Mouse (Mus musculus): ENCODE data around the gene Sema4d. TPM values are rescaled to one million over a fixed set of nuclear protein-coding genes. Genes with fewer than 3 reads are reported as not detected.

The Sema4d gene
- polyA plus RNA-seq, 1 experiment: 24.6 TPM

- TF ChIP-seq CTCF (IDR thresholded peaks at IDR 0.05; ENCODE audit: low read depth, low read length) (no peak), EP300 (IDR thresholded peaks at IDR 0.05; ENCODE audit: insufficient read depth, low read depth, low read length) (no peak), POLR2A (IDR thresholded peaks at IDR 0.05; ENCODE audit: insufficient read depth, low read length) (no peak)
- Histone ChIP-seq H3K27ac (ENCODE audit: insufficient read depth, low read length) (no peak overlapping the region), H3K4me1 (ENCODE audit: control insufficient read depth, insufficient read depth, low read length) (no peaks in the 10 kb centered on the region), H3K36me3 (ENCODE audit: control insufficient read depth, insufficient read depth, low read length, poor library complexity, severe bottlenecking) (peaks cover 5% of the 10 kb centered on the region; the same call in 1 of the 2 replicates), H3K9me3 (replicated peaks; ENCODE audit: control insufficient read depth, insufficient read depth, low read length, poor library complexity, severe bottlenecking) (no peaks in the 10 kb centered on the region), H3K9ac (ENCODE audit: low read depth, poor library complexity, severe bottlenecking) (no peak overlapping the region), H3K4me3 (ENCODE audit: low read depth, low read length) (no peak overlapping the region), H3K27me3 (ENCODE audit: control insufficient read depth, insufficient read depth, low read length, poor library complexity, severe bottlenecking) (no peaks in the 10 kb centered on the region)
Measured at GRCm38 (mm10) chr13:51705882-51706854, 87.4 kb downstream of the Sema4d start.

- TF ChIP-seq POLR2A (IDR thresholded peaks at IDR 0.05; ENCODE audit: insufficient read depth, low read length) (no peak), CTCF (IDR thresholded peaks at IDR 0.05; ENCODE audit: low read depth, low read length) (no peak), EP300 (IDR thresholded peaks at IDR 0.05; ENCODE audit: insufficient read depth, low read depth, low read length) (no peak)
- no peak overlapping the region for H3K4me3 ChIP-seq (ENCODE audit: low read depth, low read length)
- H3K27ac ChIP-seq (ENCODE audit: insufficient read depth, low read length): no peak overlapping the region
- no peaks in the 10 kb centered on the region for H3K27me3 ChIP-seq (ENCODE audit: control insufficient read depth, insufficient read depth, low read length, poor library complexity, severe bottlenecking)
- H3K36me3 ChIP-seq (ENCODE audit: control insufficient read depth, insufficient read depth, low read length, poor library complexity, severe bottlenecking): peaks cover 5% of the 10 kb centered on the region; the same call in 1 of the 2 replicates
- H3K9me3 ChIP-seq (replicated peaks; ENCODE audit: control insufficient read depth, insufficient read depth, low read length, poor library complexity, severe bottlenecking): no peaks in the 10 kb centered on the region
- no peaks in the 10 kb centered on the region for H3K4me1 ChIP-seq (ENCODE audit: control insufficient read depth, insufficient read depth, low read length)
- no peak overlapping the region for H3K9ac ChIP-seq (ENCODE audit: low read depth, poor library complexity, severe bottlenecking)
Measured at GRCm38 (mm10) chr13:51703893-51704292, 89.7 kb downstream of the Sema4d start.

- Histone ChIP-seq H3K9me3 (replicated peaks; ENCODE audit: control insufficient read depth, insufficient read depth, low read length, poor library complexity, severe bottlenecking) (no peaks in the 10 kb centered on the region), H3K4me1 (ENCODE audit: control insufficient read depth, insufficient read depth, low read length) (no peaks in the 10 kb centered on the region)
- no peak for TF ChIP-seq POLR2A (IDR thresholded peaks at IDR 0.05; ENCODE audit: insufficient read depth, low read length)
Measured at GRCm38 (mm10) chr13:51698318-51698717, 95.2 kb downstream of the Sema4d start.

GRCm38 (mm10) chr13:51697897-51698296 lies 95.7 kb downstream of the Sema4d start:
- Histone ChIP-seq H3K27me3 (ENCODE audit: control insufficient read depth, insufficient read depth, low read length, poor library complexity, severe bottlenecking) (no peaks in the 10 kb centered on the region), H3K4me1 (ENCODE audit: control insufficient read depth, insufficient read depth, low read length) (no peaks in the 10 kb centered on the region), H3K9me3 (replicated peaks; ENCODE audit: control insufficient read depth, insufficient read depth, low read length, poor library complexity, severe bottlenecking) (no peaks in the 10 kb centered on the region), H3K36me3 (ENCODE audit: control insufficient read depth, insufficient read depth, low read length, poor library complexity, severe bottlenecking) (0 out of 2 replicates have a peak, but pooled peaks cover under 1% of the 10 kb centered on the region), H3K27ac (ENCODE audit: insufficient read depth, low read length) (no peak overlapping the region), H3K9ac (ENCODE audit: low read depth, poor library complexity, severe bottlenecking) (no peak overlapping the region), H3K4me3 (ENCODE audit: low read depth, low read length) (no peak overlapping the region)
- no peak for TF ChIP-seq CTCF (IDR thresholded peaks at IDR 0.05; ENCODE audit: low read depth, low read length)
- TF ChIP-seq EP300 (IDR thresholded peaks at IDR 0.05; ENCODE audit: insufficient read depth, low read depth, low read length): no peak
- TF ChIP-seq POLR2A (IDR thresholded peaks at IDR 0.05; ENCODE audit: insufficient read depth, low read length): no peak

More at GRCm38 (mm10) chr13:51698318-51698717, 95.2 kb downstream of the Sema4d start:
- H3K9ac ChIP-seq (ENCODE audit: low read depth, poor library complexity, severe bottlenecking): no peak overlapping the region
- H3K27ac ChIP-seq (ENCODE audit: insufficient read depth, low read length): no peak overlapping the region
- H3K27me3 ChIP-seq (ENCODE audit: control insufficient read depth, insufficient read depth, low read length, poor library complexity, severe bottlenecking): no peaks in the 10 kb centered on the region
- H3K4me3 ChIP-seq (ENCODE audit: low read depth, low read length): no peak overlapping the region
- H3K36me3 ChIP-seq (ENCODE audit: control insufficient read depth, insufficient read depth, low read length, poor library complexity, severe bottlenecking): peaks cover 5% of the 10 kb centered on the region; the same call in 1 of the 2 replicates

GRCm38 (mm10) chr13:51697455-51697854 lies 96.1 kb downstream of the Sema4d start:
- no peaks in the 10 kb centered on the region for H3K9me3 ChIP-seq (replicated peaks; ENCODE audit: control insufficient read depth, insufficient read depth, low read length, poor library complexity, severe bottlenecking)
- no peak overlapping the region for H3K9ac ChIP-seq (ENCODE audit: low read depth, poor library complexity, severe bottlenecking)
- no peaks in the 10 kb centered on the region for H3K4me1 ChIP-seq (ENCODE audit: control insufficient read depth, insufficient read depth, low read length)
- H3K27ac ChIP-seq (ENCODE audit: insufficient read depth, low read length): no peak overlapping the region
- no peak overlapping the region for H3K4me3 ChIP-seq (ENCODE audit: low read depth, low read length)
- TF ChIP-seq EP300 (IDR thresholded peaks at IDR 0.05; ENCODE audit: insufficient read depth, low read depth, low read length) (no peak), CTCF (IDR thresholded peaks at IDR 0.05; ENCODE audit: low read depth, low read length) (no peak)
- H3K36me3 ChIP-seq (ENCODE audit: control insufficient read depth, insufficient read depth, low read length, poor library complexity, severe bottlenecking): no peaks in the 10 kb centered on the region
- H3K27me3 ChIP-seq (ENCODE audit: control insufficient read depth, insufficient read depth, low read length, poor library complexity, severe bottlenecking): no peaks in the 10 kb centered on the region

GRCm38 (mm10) chr13:51696481-51696880 lies 97.1 kb downstream of the Sema4d start:
- Histone ChIP-seq H3K27ac (ENCODE audit: insufficient read depth, low read length) (no peak overlapping the region), H3K4me1 (ENCODE audit: control insufficient read depth, insufficient read depth, low read length) (no peaks in the 10 kb centered on the region), H3K9me3 (replicated peaks; ENCODE audit: control insufficient read depth, insufficient read depth, low read length, poor library complexity, severe bottlenecking) (no peaks in the 10 kb centered on the region), H3K9ac (ENCODE audit: low read depth, poor library complexity, severe bottlenecking) (no peak overlapping the region), H3K4me3 (ENCODE audit: low read depth, low read length) (no peak overlapping the region), H3K36me3 (ENCODE audit: control insufficient read depth, insufficient read depth, low read length, poor library complexity, severe bottlenecking) (no peaks in the 10 kb centered on the region), H3K27me3 (ENCODE audit: control insufficient read depth, insufficient read depth, low read length, poor library complexity, severe bottlenecking) (no peaks in the 10 kb centered on the region)
- TF ChIP-seq EP300 (IDR thresholded peaks at IDR 0.05; ENCODE audit: insufficient read depth, low read depth, low read length) (no peak), CTCF (IDR thresholded peaks at IDR 0.05; ENCODE audit: low read depth, low read length) (no peak), POLR2A (IDR thresholded peaks at IDR 0.05; ENCODE audit: insufficient read depth, low read length) (no peak)
